Mouse (Mus musculus): Measurements from ENCODE around the gene Ccdc171.

DNA sequence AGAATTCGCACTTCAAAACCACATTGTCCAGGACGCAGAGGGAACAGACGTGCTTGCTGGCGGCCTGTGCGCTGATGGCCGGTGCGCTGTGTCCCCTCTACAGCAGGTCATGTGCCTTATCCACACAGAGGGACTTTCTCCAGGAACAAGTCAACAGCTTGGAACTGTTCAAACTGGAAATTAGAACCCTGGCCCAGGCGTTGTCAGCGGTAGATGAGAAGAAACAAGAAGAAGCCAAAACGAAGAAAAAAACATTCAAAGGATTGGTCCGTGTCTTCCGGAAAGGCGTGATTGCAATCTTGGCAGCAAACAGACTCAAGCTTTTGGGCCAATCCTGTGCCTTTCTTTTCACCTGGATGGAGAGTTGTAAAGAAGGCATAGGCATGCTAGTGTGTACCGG, 155.7 kb downstream of the Ccdc171 start:
- no peak for TF ChIP-seq CTCF (IDR thresholded peaks at IDR 0.05; ENCODE audit: low read depth, low read length)
- no peak for TF ChIP-seq POLR2A (IDR thresholded peaks at IDR 0.05; ENCODE audit: extremely low read depth, insufficient read depth, low read length)

Measured in liver, adult 2 months (tissue).